Mouse (Mus musculus) left cerebral cortex, adult 2 months (tissue): ENCODE measurements around the gene A430078G23Rik. TPM values are rescaled to one million over a fixed set of nuclear protein-coding genes. Genes with fewer than 3 reads are reported as not detected.
"Not testable (repeated sequence)": the region's sequence is repeated elsewhere in the genome, so short reads cannot be mapped to it uniquely, and the experiment has no call there.

Experiments
- DNase-seq, 2 experiments: peaks; one replicate each; pipeline ENCODE4 v3.0.0; 2021 to 2022; ENCODE audit warnings: low spot score in 2 of 2, mixed read lengths in 1 of 2; ENCODE audit errors: extremely low spot score in 1 of 2
- H3K27ac ChIP-seq: fragments of 200-600 bp; 2 replicates; pipeline ENCODE4 v1.8.1; 2022
- H3K4me3 ChIP-seq: fragments of 200-600 bp; 2 replicates; pipeline ENCODE4 v1.8.1; 2022
- CTCF ChIP-seq: fragments of 200-600 bp; IDR thresholded peaks from 2 replicates; pipeline ENCODE4 v1.8.1; 2022; ENCODE audit warnings: antibody characterized with exemption, mild to moderate bottlenecking, moderate library complexity
- intact Hi-C: fragments of 180-260 bp; cut with DNase I; formaldehyde crosslinking; loops from one replicate; pipeline ENCODE4 v1.15.1; 2025
- total RNA-seq, 2 experiments: library from RNA; stranded (reverse); gene quantifications; 2 replicates each; pipeline ENCODE4 v1.2.3; 2021

Gene A430078G23Rik
- total RNA-seq, 2 experiments from 2014 or later, result 0.23 TPM; not detected in 1

GRCm38 (mm10) chr8:3330662-3331061 lies 22.6 kb upstream of the A430078G23Rik start:
- Histone ChIP-seq H3K4me3 (no peak overlapping the region), H3K27ac (no peak overlapping the region)
- DNase-seq, result peak; percentile 18 to 29
- intact Hi-C loops, result loop anchor here (10.0 kb wide), 1 partner anchor 146 kb away; no protein-coding TSS in a partner anchor
- peak; percentile 65 for TF ChIP-seq CTCF

- intact Hi-C loops, result loop anchor here (10.0 kb wide), 1 partner anchor 147 kb away; no protein-coding TSS in a partner anchor
- H3K4me3 ChIP-seq, result no peak overlapping the region
- TF ChIP-seq CTCF, result no peak
- no peak for DNase-seq
- H3K27ac ChIP-seq, result no peak overlapping the region
These were observed 21.5 kb upstream of the A430078G23Rik start for GRCm38 (mm10) chr8:3331692-3332091.

- peak; percentile 18 for TF ChIP-seq CTCF
- no peak overlapping the region for H3K27ac ChIP-seq
- intact Hi-C loops, result loop anchor here (10.0 kb wide), 1 partner anchor 151 kb away; no protein-coding TSS in a partner anchor
- H3K4me3 ChIP-seq, result no peak overlapping the region
- no peak for DNase-seq
These were observed 17.3 kb upstream of the A430078G23Rik start for GRCm38 (mm10) chr8:3335881-3336280.

GRCm38 (mm10) chr8:3336658-3337524 lies 16.3 kb upstream of the A430078G23Rik start:
- DNase-seq, result peak; percentile 35 to 41

GRCm38 (mm10) chr8:3337525-3337824 lies 15.7 kb upstream of the A430078G23Rik start:
- H3K27ac ChIP-seq, DNase-seq, H3K4me3 ChIP-seq: not testable (repeated sequence)
- intact Hi-C loops, result loop anchor here (10.0 kb wide), 1 partner anchor 153 kb away; no protein-coding TSS in a partner anchor

More at GRCm38 (mm10) chr8:3336658-3337524, 16.3 kb upstream of the A430078G23Rik start:
- no peak overlapping the region for H3K27ac ChIP-seq
- intact Hi-C loops, result loop anchor here (10.0 kb wide), 1 partner anchor 152 kb away; no protein-coding TSS in a partner anchor
- TF ChIP-seq CTCF, result peak; percentile 84
- no peak overlapping the region for H3K4me3 ChIP-seq

GRCm38 (mm10) chr8:3337971-3338370 lies 15.2 kb upstream of the A430078G23Rik start:
- Histone ChIP-seq H3K27ac (no peak overlapping the region), H3K4me3 (no peak overlapping the region)
- intact Hi-C loops, result loop anchor here (10.0 kb wide), 1 partner anchor 153 kb away; no protein-coding TSS in a partner anchor
- TF ChIP-seq CTCF, result no peak
- no peak for DNase-seq

GRCm38 (mm10) chr8:3340711-3341110 lies 12.5 kb upstream of the A430078G23Rik start:
- H3K27ac ChIP-seq, H3K4me3 ChIP-seq, DNase-seq, intact Hi-C loops: not testable (repeated sequence)

GRCm38 (mm10) chr8:3345337-3345736 lies 7.9 kb upstream of the A430078G23Rik start:
- TF ChIP-seq CTCF, result no peak
- no peak overlapping the region for H3K4me3 ChIP-seq
- intact Hi-C loops, result no loop called here
- DNase-seq, result no peak
- H3K27ac ChIP-seq, result no peak overlapping the region

GRCm38 (mm10) chr8:3346691-3347413 lies 6.4 kb upstream of the A430078G23Rik start:
- Histone ChIP-seq H3K27ac (no peak overlapping the region), H3K4me3 (no peak overlapping the region)
- DNase-seq, result no peak
- intact Hi-C loops, result no loop called here
- no peak for TF ChIP-seq CTCF

GRCm38 (mm10) chr8:3348142-3348823 lies 4.9 kb upstream of the A430078G23Rik start:
- TF ChIP-seq CTCF, result no peak
- intact Hi-C loops, result no loop called here
- DNase-seq, result peak in 1 of 2 experiments; percentile 15
- Histone ChIP-seq H3K4me3 (no peak overlapping the region), H3K27ac (no peak overlapping the region)

GRCm38 (mm10) chr8:3350747-3351146 lies 2.5 kb upstream of the A430078G23Rik start:
- DNase-seq, result no peak
- intact Hi-C loops, result loop anchor here (10.0 kb wide), 1 partner anchor 324 kb away; the partner anchor contains the start of genes Fcor and Trappc5
- TF ChIP-seq CTCF, result no peak

GRCm38 (mm10) chr8:3352715-3353114 lies 500 bp upstream of the A430078G23Rik start:
- no peak for TF ChIP-seq CTCF
- DNase-seq, result no peak
- no peak overlapping the region for H3K4me3 ChIP-seq
- intact Hi-C loops, result loop anchor here (10.0 kb wide), 1 partner anchor 322 kb away; the partner anchor contains the start of genes Fcor and Trappc5
- no peak overlapping the region for H3K27ac ChIP-seq

More at GRCm38 (mm10) chr8:3350747-3351146, 2.5 kb upstream of the A430078G23Rik start:
- Histone ChIP-seq H3K27ac (no peak overlapping the region), H3K4me3 (no peak overlapping the region)
